Mouse (Mus musculus) olfactory bulb, adult 2 months (tissue): ENCODE measurements around the gene Ccdc13.

Source experiments
- CTCF ChIP-seq: fragments of 200-500 bp; IDR thresholded peaks from 2 replicates; pipeline ENCODE4 v1.5.1; 2012; ENCODE audit warnings: low read depth, mild to moderate bottlenecking, low read length, moderate library complexity; ENCODE audit not compliant: insufficient read depth
- POLR2A ChIP-seq: fragments of 200-500 bp; IDR thresholded peaks from 2 replicates; pipeline ENCODE4 v1.6.1; 2012; ENCODE audit warnings: mild to moderate bottlenecking, low read depth, low read length, moderate library complexity; ENCODE audit not compliant: insufficient read depth

GRCm38 (mm10) chr9:121760271-121761090 is 78.8 kb downstream of the Ccdc13 start:
- TF ChIP-seq CTCF (no peak), POLR2A (no peak)
